Mouse (Mus musculus): ENCODE measurements around the gene Ddit4. TPM values are rescaled to one million over a fixed set of nuclear protein-coding genes. Genes with fewer than 3 reads are reported as not detected.
A peak's percentile ranks its signal among the peaks of the same experiment; 100 is the strongest.

Ddit4 gene
- polyA plus RNA-seq, 1 experiment: 266 TPM

DNA sequence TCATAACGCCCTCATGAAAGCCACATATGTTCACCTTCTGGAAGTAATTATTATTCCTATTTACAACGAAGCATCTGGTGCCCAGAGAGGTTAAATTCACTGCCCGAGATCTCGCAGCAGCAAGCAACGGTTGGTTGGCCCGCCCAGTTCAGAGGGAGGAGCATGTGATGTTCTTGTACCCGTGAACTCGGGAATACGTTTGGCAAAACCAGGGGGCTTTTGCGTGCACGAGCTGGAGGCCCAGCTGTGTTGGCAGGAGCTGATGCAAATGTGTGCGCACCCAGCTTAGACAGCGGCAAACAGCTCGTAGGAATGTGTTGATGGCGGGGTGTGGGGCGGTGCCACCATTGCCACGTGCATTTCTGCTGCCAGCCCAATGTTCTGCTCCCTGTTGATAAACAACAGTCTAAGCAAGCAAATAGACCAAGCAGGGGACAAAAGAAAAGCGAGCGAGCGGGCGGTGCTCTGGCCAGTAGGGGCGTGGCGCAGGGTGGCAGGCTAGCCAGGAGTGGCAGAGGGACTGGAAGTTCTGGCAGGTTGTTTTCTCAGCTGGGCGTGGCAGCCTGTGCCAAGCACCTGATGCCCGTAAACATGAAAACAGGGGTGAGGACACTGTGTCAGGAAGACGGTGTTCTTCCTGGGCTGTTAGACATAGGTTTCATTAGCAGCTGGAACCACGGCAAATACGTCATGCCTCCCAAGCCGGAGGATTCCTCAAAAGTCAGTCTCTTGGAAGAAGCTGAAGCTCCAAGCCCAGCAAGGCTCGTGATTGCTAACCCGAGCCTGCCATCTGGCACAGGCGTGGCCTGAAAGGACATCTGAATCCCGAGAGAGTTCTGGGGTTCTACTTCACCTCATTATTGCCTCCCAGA is 30.6 kb downstream of the Ddit4 start:
- Histone ChIP-seq H3K4me2 (ENCODE audit: low read depth) (peak overlapping the region; percentile 88), H3K79me2 (ENCODE audit: control insufficient read depth, insufficient read depth) (no peaks in the 10 kb centered on the region), H3K27me3 (ENCODE audit: control insufficient read depth, insufficient read depth, insufficient read length) (no peaks in the 10 kb centered on the region), H3K4me3 (peak overlapping the region; percentile 5), H3K36me3 (ENCODE audit: control insufficient read depth, insufficient read depth) (no peaks in the 10 kb centered on the region), H3ac (ENCODE audit: control insufficient read depth, insufficient read length) (peak overlapping the region; percentile 41)
- peak; percentile 64 for TF ChIP-seq POLR2AphosphoS2 (IDR thresholded peaks at IDR 0.05; ENCODE audit: insufficient read length, low read depth)
- no peak for TF ChIP-seq TCF12 (IDR thresholded peaks at IDR 0.05; ENCODE audit: insufficient read depth, poor library complexity, severe bottlenecking)
- TF ChIP-seq CEBPB (IDR thresholded peaks at IDR 0.05; ENCODE audit: insufficient read depth, poor library complexity, severe bottlenecking): no peak
- TF ChIP-seq E2F4 (IDR thresholded peaks at IDR 0.05; ENCODE audit: insufficient read depth): no peak
- peak in 1 of 3 experiments; percentile 57 for TF ChIP-seq MYOD1 (IDR thresholded peaks at IDR 0.05; ENCODE audit: control insufficient read depth in 1 of 3, insufficient read length in 2 of 3, low read depth in 2 of 3)
- TF ChIP-seq POLR2A (IDR thresholded peaks at IDR 0.05; ENCODE audit: insufficient read length, low read depth): peak; percentile 49
- peak; percentile 14 for TF ChIP-seq MAX (IDR thresholded peaks at IDR 0.05; ENCODE audit: low read depth)
- peak; percentile 28 for TF ChIP-seq USF1 (IDR thresholded peaks at IDR 0.05; ENCODE audit: low read depth)
- peak in 1 of 3 experiments; percentile 31 for TF ChIP-seq MYOG (IDR thresholded peaks at IDR 0.05; ENCODE audit: control insufficient read depth in 1 of 3, insufficient read depth in 1 of 3, insufficient read length in 2 of 3, low read depth in 2 of 3)
- TF ChIP-seq REST (IDR thresholded peaks at IDR 0.05; ENCODE audit: insufficient read depth, insufficient read length): no peak
- TF ChIP-seq TCF3 (IDR thresholded peaks at IDR 0.05; ENCODE audit: insufficient read length, low read depth): no peak

DNA sequence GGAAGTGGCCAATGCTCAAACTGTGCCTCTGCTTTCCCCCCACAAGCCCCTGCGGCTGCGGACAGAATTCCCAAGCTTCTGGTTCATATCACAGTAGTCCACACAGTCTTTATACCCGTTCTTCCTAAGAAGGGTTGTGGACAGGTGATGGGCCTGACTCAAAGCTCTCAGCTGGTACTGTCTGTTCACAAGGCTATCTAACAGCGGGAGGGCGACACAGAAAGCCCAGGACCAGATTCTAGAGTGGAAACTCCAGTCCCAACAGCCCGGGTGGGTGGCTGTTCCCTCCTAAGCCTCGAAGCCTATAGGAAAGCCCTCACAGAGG is 31.2 kb downstream of the Ddit4 start:
- TF ChIP-seq MYOD1 (IDR thresholded peaks at IDR 0.05; ENCODE audit: control insufficient read depth in 1 of 3, insufficient read length in 2 of 3, low read depth in 2 of 3): peak in 2 of 3 experiments; percentile 71 to 73
- no peak for TF ChIP-seq MAX (IDR thresholded peaks at IDR 0.05; ENCODE audit: low read depth)
- Histone ChIP-seq H3K79me2 (ENCODE audit: control insufficient read depth, insufficient read depth) (no peaks in the 10 kb centered on the region), H3ac (ENCODE audit: control insufficient read depth, insufficient read length) (peak overlapping the region; percentile 41), H3K27me3 (ENCODE audit: control insufficient read depth, insufficient read depth, insufficient read length) (no peaks in the 10 kb centered on the region), H3K4me3 (peak overlapping the region; percentile 5), H3K36me3 (ENCODE audit: control insufficient read depth, insufficient read depth) (no peaks in the 10 kb centered on the region), H3K4me2 (ENCODE audit: low read depth) (peak overlapping the region; percentile 88)

DNA sequence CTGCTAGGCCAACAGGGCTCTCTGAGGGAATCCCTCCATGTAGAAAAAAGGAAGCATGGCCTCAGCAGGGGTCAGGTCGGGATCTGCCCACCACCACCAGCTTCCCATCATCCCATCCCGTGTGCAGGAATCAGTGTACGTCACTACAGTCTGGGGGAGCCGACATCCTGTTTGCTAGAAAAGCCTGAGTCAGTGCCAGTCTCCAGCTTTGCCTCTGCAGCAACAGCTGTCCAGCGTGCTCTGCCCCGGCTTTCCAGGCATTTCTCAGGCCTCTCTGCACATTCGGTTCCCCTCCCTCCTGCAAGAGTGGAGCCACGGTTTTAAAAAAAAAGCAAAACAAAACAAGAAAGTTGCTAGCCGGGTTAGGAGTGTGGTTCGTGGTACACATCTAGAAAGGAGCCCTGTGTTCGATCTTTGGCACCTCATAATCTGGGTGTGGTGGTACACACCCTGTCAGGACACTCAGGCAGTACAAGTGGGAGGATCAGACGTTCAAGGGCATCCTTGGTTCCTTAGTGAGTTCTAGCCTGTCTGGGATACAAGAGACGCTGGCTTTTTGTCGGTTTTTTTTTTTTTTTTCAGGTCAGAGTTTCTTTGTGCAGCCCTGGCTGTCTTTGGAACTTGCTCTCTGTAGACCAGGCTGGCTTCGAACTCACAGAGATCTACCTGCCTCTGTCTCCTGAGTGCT is 32.0 kb downstream of the Ddit4 start:
- TF ChIP-seq USF1 (IDR thresholded peaks at IDR 0.05; ENCODE audit: low read depth): no peak
- peak; percentile 28 for TF ChIP-seq POLR2A (IDR thresholded peaks at IDR 0.05; ENCODE audit: insufficient read length, low read depth)
- peak; percentile 56 for TF ChIP-seq TCF12 (IDR thresholded peaks at IDR 0.05; ENCODE audit: insufficient read depth, poor library complexity, severe bottlenecking)
- TF ChIP-seq MYOG (IDR thresholded peaks at IDR 0.05; ENCODE audit: control insufficient read depth in 1 of 3, insufficient read depth in 1 of 3, insufficient read length in 2 of 3, low read depth in 2 of 3): peak; percentile 50 to 84 (median 74)
- TF ChIP-seq POLR2AphosphoS2 (IDR thresholded peaks at IDR 0.05; ENCODE audit: insufficient read length, low read depth): no peak
- 0 out of 2 replicates have a peak, but pooled peaks have one; percentile 1 for TF ChIP-seq CEBPB (IDR thresholded peaks at IDR 0.05; ENCODE audit: insufficient read depth, poor library complexity, severe bottlenecking)
- TF ChIP-seq SRF (IDR thresholded peaks at IDR 0.05; ENCODE audit: control insufficient read depth, insufficient read length, low read depth): no peak
- TF ChIP-seq REST (IDR thresholded peaks at IDR 0.05; ENCODE audit: insufficient read depth, insufficient read length): no peak
- TF ChIP-seq E2F4 (IDR thresholded peaks at IDR 0.05; ENCODE audit: insufficient read depth): no peak
- no peak for TF ChIP-seq MAX (IDR thresholded peaks at IDR 0.05; ENCODE audit: low read depth)
- peak; percentile 38 for TF ChIP-seq TCF3 (IDR thresholded peaks at IDR 0.05; ENCODE audit: insufficient read length, low read depth)
- TF ChIP-seq MYOD1 (IDR thresholded peaks at IDR 0.05; ENCODE audit: control insufficient read depth in 1 of 3, insufficient read length in 2 of 3, low read depth in 2 of 3): peak; percentile 63 to 93 (median 85)
- Histone ChIP-seq H3K27me3 (ENCODE audit: control insufficient read depth, insufficient read depth, insufficient read length) (no peaks in the 10 kb centered on the region), H3ac (ENCODE audit: control insufficient read depth, insufficient read length) (no peak overlapping the region), H3K4me3 (peak overlapping the region; percentile 5), H3K36me3 (ENCODE audit: control insufficient read depth, insufficient read depth) (no peaks in the 10 kb centered on the region), H3K4me2 (ENCODE audit: low read depth) (peak overlapping the region; percentile 88), H3K79me2 (ENCODE audit: control insufficient read depth, insufficient read depth) (no peaks in the 10 kb centered on the region)

DNA sequence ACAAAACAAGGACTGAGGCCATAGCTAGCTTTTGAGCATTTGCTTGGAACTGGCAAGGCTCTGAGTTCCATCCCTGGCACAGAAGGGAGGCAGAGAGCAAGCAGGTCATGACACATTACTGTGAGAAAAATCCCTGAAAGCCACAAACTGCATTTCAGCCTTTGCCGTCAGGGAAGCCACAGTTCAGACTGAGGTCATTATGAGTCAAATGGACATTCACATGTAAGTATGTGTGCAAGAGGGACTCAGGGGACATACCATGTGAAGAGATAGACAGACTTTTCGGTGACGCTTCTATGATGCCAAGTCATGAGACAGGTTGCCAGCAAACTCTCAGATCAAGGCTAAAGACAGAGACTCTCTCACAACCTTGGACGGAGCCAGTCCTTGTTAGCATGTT is 33.5 kb downstream of the Ddit4 start:
- Histone ChIP-seq H3K4me2 (ENCODE audit: low read depth) (peak overlapping the region; percentile 15), H3K36me3 (ENCODE audit: control insufficient read depth, insufficient read depth) (no peaks in the 10 kb centered on the region), H3K27me3 (ENCODE audit: control insufficient read depth, insufficient read depth, insufficient read length) (no peaks in the 10 kb centered on the region), H3K79me2 (ENCODE audit: control insufficient read depth, insufficient read depth) (no peaks in the 10 kb centered on the region), H3ac (ENCODE audit: control insufficient read depth, insufficient read length) (no peak overlapping the region), H3K4me3 (no peak overlapping the region)
- peak; percentile 87 for TF ChIP-seq CEBPB (IDR thresholded peaks at IDR 0.05; ENCODE audit: insufficient read depth, poor library complexity, severe bottlenecking)
- TF ChIP-seq TCF3 (IDR thresholded peaks at IDR 0.05; ENCODE audit: insufficient read length, low read depth): no peak
- TF ChIP-seq USF1 (IDR thresholded peaks at IDR 0.05; ENCODE audit: low read depth): no peak
- TF ChIP-seq POLR2A (IDR thresholded peaks at IDR 0.05; ENCODE audit: insufficient read length, low read depth): no peak

DNA sequence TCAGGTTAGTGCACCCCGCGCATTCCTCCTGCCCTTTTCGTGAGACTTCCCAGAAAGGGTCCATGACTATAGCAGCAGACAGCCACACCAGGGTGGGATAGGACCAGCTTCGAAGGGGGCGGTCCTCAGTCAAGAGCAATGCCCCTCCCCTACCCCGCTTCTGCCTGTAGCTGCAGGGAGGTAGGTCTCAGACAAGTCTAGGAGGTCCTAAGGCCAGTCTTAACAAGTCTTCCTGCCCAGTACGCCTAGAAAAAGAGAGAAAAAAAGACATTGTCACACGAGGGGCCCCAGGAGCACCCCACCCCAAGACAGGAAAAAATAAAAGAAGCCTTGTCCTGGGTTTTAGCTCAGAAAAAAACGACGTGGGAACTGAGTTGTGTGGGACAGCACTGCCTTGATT is 35.0 kb downstream of the Ddit4 start:
- Histone ChIP-seq H3K4me2 (ENCODE audit: low read depth) (peak overlapping the region; percentile 55), H3K36me3 (ENCODE audit: control insufficient read depth, insufficient read depth) (no peaks in the 10 kb centered on the region), H3K79me2 (ENCODE audit: control insufficient read depth, insufficient read depth) (no peaks in the 10 kb centered on the region), H3K27me3 (ENCODE audit: control insufficient read depth, insufficient read depth, insufficient read length) (no peaks in the 10 kb centered on the region), H3K4me3 (no peak overlapping the region), H3ac (ENCODE audit: control insufficient read depth, insufficient read length) (no peak overlapping the region)
- TF ChIP-seq MYOG (IDR thresholded peaks at IDR 0.05; ENCODE audit: control insufficient read depth in 1 of 3, insufficient read depth in 1 of 3, insufficient read length in 2 of 3, low read depth in 2 of 3) (no peak), USF1 (IDR thresholded peaks at IDR 0.05; ENCODE audit: low read depth) (no peak), E2F4 (IDR thresholded peaks at IDR 0.05; ENCODE audit: insufficient read depth) (no peak), POLR2A (IDR thresholded peaks at IDR 0.05; ENCODE audit: insufficient read length, low read depth) (no peak), TCF12 (IDR thresholded peaks at IDR 0.05; ENCODE audit: insufficient read depth, poor library complexity, severe bottlenecking) (no peak), MYOD1 (IDR thresholded peaks at IDR 0.05; ENCODE audit: control insufficient read depth in 1 of 3, insufficient read length in 2 of 3, low read depth in 2 of 3) (no peak)
